Mouse (Mus musculus) kidney, postnatal 36 days (tissue): ENCODE results near the gene Il22ra1.
"Not testable (repeated sequence)": the region's sequence is repeated elsewhere in the genome, so short reads cannot be mapped to it uniquely, and the experiment has no call there.

ENCODE experiments used
- DNase-seq, 2 experiments: peaks; one replicate each; pipeline ENCODE4 v3.0.0; 2021 to 2022; ENCODE audit warnings: mixed read lengths in 2 of 2

Il22ra1 gene

GRCm38 (mm10) chr4:135727817-135728216 lies at the start of gene Il22ra1:
Gene Il22ra1, plus strand, starts transcription at chr4:135728172.
- peak; percentile 93 to 94 for DNase-seq

- DNase-seq, result no peak
Observed at GRCm38 (mm10) chr4:135679316-135679715, 48.7 kb upstream of the Il22ra1 start.

- DNase-seq, result no peak
Observed at GRCm38 (mm10) chr4:135681789-135682188, 46.2 kb upstream of the Il22ra1 start.

- DNase-seq, result peak; percentile 56 to 85
Observed at GRCm38 (mm10) chr4:135683553-135683952, 44.4 kb upstream of the Il22ra1 start.

- DNase-seq, result no peak
Observed at GRCm38 (mm10) chr4:135684731-135685130, 43.2 kb upstream of the Il22ra1 start.

GRCm38 (mm10) chr4:135685906-135686567 lies 41.9 kb upstream of the Il22ra1 start, which contains the start of gene Ifnlr1:
Gene Ifnlr1, plus strand, starts transcription at chr4:135686287.
- peak; percentile 37 to 71 for DNase-seq

GRCm38 (mm10) chr4:135686568-135686953 lies 41.4 kb upstream of the Il22ra1 start:
- no peak for DNase-seq

- no peak for DNase-seq
Observed at GRCm38 (mm10) chr4:135689797-135690196, 38.2 kb upstream of the Il22ra1 start.

GRCm38 (mm10) chr4:135690241-135690640 lies 37.7 kb upstream of the Il22ra1 start:
- peak; percentile 25 to 28 for DNase-seq

GRCm38 (mm10) chr4:135692916-135693315 lies 35.1 kb upstream of the Il22ra1 start:
- no peak for DNase-seq

GRCm38 (mm10) chr4:135698498-135698897 lies 29.5 kb upstream of the Il22ra1 start:
- no peak for DNase-seq

- no peak for DNase-seq
Observed at GRCm38 (mm10) chr4:135703497-135703896, 24.5 kb upstream of the Il22ra1 start.

- peak; percentile 38 to 57 for DNase-seq
Observed at GRCm38 (mm10) chr4:135704016-135704415, 24.0 kb upstream of the Il22ra1 start.

GRCm38 (mm10) chr4:135706045-135706444 lies 21.9 kb upstream of the Il22ra1 start:
- no peak for DNase-seq

GRCm38 (mm10) chr4:135709072-135709564 lies 18.9 kb upstream of the Il22ra1 start:
- peak; percentile 77 to 92 for DNase-seq

- DNase-seq, result no peak
Observed at GRCm38 (mm10) chr4:135709621-135710020, 18.4 kb upstream of the Il22ra1 start.

- no peak for DNase-seq
Observed at GRCm38 (mm10) chr4:135710392-135710791, 17.6 kb upstream of the Il22ra1 start.

GRCm38 (mm10) chr4:135714776-135715175 lies 13.2 kb upstream of the Il22ra1 start:
- DNase-seq, result no peak

- not testable (repeated sequence) for DNase-seq
Observed at GRCm38 (mm10) chr4:135716438-135716837, 11.5 kb upstream of the Il22ra1 start.

GRCm38 (mm10) chr4:135722540-135723290 lies 5.3 kb upstream of the Il22ra1 start:
- DNase-seq, result no peak

- peak; percentile 8 to 21 for DNase-seq
Observed at GRCm38 (mm10) chr4:135726416-135726815, 1.6 kb upstream of the Il22ra1 start.

GRCm38 (mm10) chr4:135730204-135730603 lies 2.2 kb downstream of the Il22ra1 start:
- DNase-seq, result no peak

- no peak for DNase-seq
Observed at GRCm38 (mm10) chr4:135730951-135731350, 3.0 kb downstream of the Il22ra1 start.

- no peak for DNase-seq
Observed at GRCm38 (mm10) chr4:135733901-135734300, 5.9 kb downstream of the Il22ra1 start.
